Comparison of ENCODE assay signal across 28 mouse cellular contexts in the genomic region with DNA sequence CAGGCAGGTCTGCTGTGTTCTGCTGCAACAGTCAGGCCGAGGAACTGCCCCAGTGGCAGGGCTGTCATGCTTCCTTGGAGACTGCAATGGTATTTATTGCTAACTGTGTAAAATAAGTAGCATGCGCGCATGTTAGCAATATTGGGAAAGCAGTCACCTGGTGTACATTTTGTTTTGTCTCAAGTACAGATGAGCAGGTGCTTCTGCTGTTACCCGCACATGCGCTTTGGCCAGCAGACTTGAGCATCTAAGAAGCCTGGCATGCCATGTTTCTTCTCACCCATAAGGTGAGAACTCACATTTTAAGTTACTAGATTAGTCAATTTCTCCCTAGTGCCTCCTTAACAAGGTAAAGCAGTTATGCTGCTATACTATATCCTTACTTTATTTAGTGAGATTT.
"Had no signal": no experiment of that assay in that cellular context is flagged by ENCODE, and none has a peak within 500 bp of the region (broad histone marks: within the 10 kb centered on the region; RNA-seq: fewer than 3 reads in every experiment).

No protein-coding gene starts in this region.

- H3K4me3 ChIP-seq: gastrocnemius, adult 2 months; heart, adult 2 months; heart, embryonic 13.5 days; heart, embryonic 15.5 days; hindbrain, embryonic 10.5 days; hindbrain, embryonic 12.5 days; intestine, embryonic 15.5 days; layer of hippocampus, adult 2 months; limb, embryonic 13.5 days; limb, embryonic 15.5 days; liver, embryonic 12.5 days had no signal

- H3K9me3 ChIP-seq: heart, embryonic 13.5 days; heart, embryonic 15.5 days; hindbrain, embryonic 10.5 days; hindbrain, embryonic 12.5 days; intestine, embryonic 15.5 days; limb, embryonic 13.5 days; limb, embryonic 15.5 days; liver, embryonic 12.5 days had no signal

- DNase-seq: gastrocnemius, adult 2 months; gastrocnemius, postnatal 10 days; gastrocnemius, postnatal 25 days; heart, adult 2 months; heart, postnatal 14 days; heart, postnatal 36 days; kidney, adult 18-20 months; kidney, adult 8-10 months; kidney, postnatal 10 days; kidney, postnatal 25 days; kidney, postnatal 4 days; left cerebral cortex, postnatal 4 days; lung, adult 18-20 months had no signal

- H3K36me3 ChIP-seq: heart, embryonic 15.5 days; intestine, embryonic 15.5 days; liver, embryonic 12.5 days had no signal

- H3K4me1 ChIP-seq: heart, embryonic 13.5 days; heart, embryonic 15.5 days; hindbrain, embryonic 10.5 days; hindbrain, embryonic 12.5 days; limb, embryonic 15.5 days had no signal

- H3K9ac ChIP-seq: heart, embryonic 13.5 days; heart, embryonic 15.5 days; hindbrain, embryonic 12.5 days; hindbrain, embryonic 14.5 days; intestine, embryonic 15.5 days; limb, embryonic 13.5 days; limb, embryonic 15.5 days; liver, embryonic 12.5 days; liver, embryonic 14.5 days had no signal

- ATAC-seq: hindbrain, embryonic 16.5 days; inflammation-experienced regulatory T-cells, adult 6 months; intestine, embryonic 15.5 days; intestine, postnatal 0 days; liver, embryonic 12.5 days had no signal

- H3K27me3 ChIP-seq: heart, embryonic 13.5 days; heart, embryonic 15.5 days; hindbrain, embryonic 12.5 days; intestine, embryonic 15.5 days; limb, embryonic 13.5 days; limb, embryonic 15.5 days; liver, embryonic 12.5 days had no signal

- H3K27ac ChIP-seq: gastrocnemius, adult 2 months; heart, adult 2 months; heart, embryonic 13.5 days; heart, embryonic 15.5 days; hindbrain, embryonic 10.5 days; hindbrain, embryonic 12.5 days; hindbrain, embryonic 14.5 days; intestine, embryonic 15.5 days; layer of hippocampus, adult 2 months; limb, embryonic 13.5 days; limb, embryonic 15.5 days; liver, embryonic 12.5 days; liver, embryonic 14.5 days had no signal

- H3K4me2 ChIP-seq: heart, embryonic 11.5 days; heart, embryonic 13.5 days; heart, embryonic 15.5 days; hindbrain, embryonic 12.5 days; hindbrain, embryonic 14.5 days; intestine, embryonic 15.5 days; limb, embryonic 13.5 days; limb, embryonic 15.5 days; liver, embryonic 12.5 days had no signal
